Mouse (Mus musculus) embryo, embryonic 9.5 days (tissue): ENCODE results near the gene Cacna2d3.

Experiments
- DNase-seq: peaks from one replicate; pipeline ENCODE4 v3.0.0-alpha.2; 2017; ENCODE audit errors: extremely low spot score

Cacna2d3 gene

GRCm38 (mm10) chr14:29496552-29496951, 225.1 kb downstream of the Cacna2d3 start:
- no peak for DNase-seq

GRCm38 (mm10) chr14:29491786-29492185, 229.9 kb downstream of the Cacna2d3 start:
- DNase-seq = no peak

- no peak for DNase-seq
Observed at GRCm38 (mm10) chr14:29485416-29485815, 236.2 kb downstream of the Cacna2d3 start.

GRCm38 (mm10) chr14:29478403-29478983, 243.2 kb downstream of the Cacna2d3 start:
- DNase-seq = no peak

GRCm38 (mm10) chr14:29464277-29464676, 257.4 kb downstream of the Cacna2d3 start:
- DNase-seq = no peak

GRCm38 (mm10) chr14:29449203-29449602, 272.5 kb downstream of the Cacna2d3 start:
- no peak for DNase-seq

GRCm38 (mm10) chr14:29443091-29444026, 278.3 kb downstream of the Cacna2d3 start:
- peak; percentile 59 for DNase-seq

GRCm38 (mm10) chr14:29442476-29442875, 279.2 kb downstream of the Cacna2d3 start:
- DNase-seq = peak; percentile 19

- DNase-seq = no peak
Observed at GRCm38 (mm10) chr14:29438666-29439065, 283.0 kb downstream of the Cacna2d3 start.

- DNase-seq = no peak
Observed at GRCm38 (mm10) chr14:29438251-29438650, 283.4 kb downstream of the Cacna2d3 start.

- DNase-seq = no peak
Observed at GRCm38 (mm10) chr14:29435203-29435602, 286.5 kb downstream of the Cacna2d3 start.

GRCm38 (mm10) chr14:29433716-29434115, 287.9 kb downstream of the Cacna2d3 start:
- DNase-seq = no peak

- no peak for DNase-seq
Observed at GRCm38 (mm10) chr14:29433076-29433714, 288.5 kb downstream of the Cacna2d3 start.

GRCm38 (mm10) chr14:29429788-29430187, 291.9 kb downstream of the Cacna2d3 start:
- DNase-seq = no peak

GRCm38 (mm10) chr14:29425666-29426065, 296.0 kb downstream of the Cacna2d3 start:
- DNase-seq = no peak

GRCm38 (mm10) chr14:29425208-29425607, 296.5 kb downstream of the Cacna2d3 start:
- DNase-seq = no peak

GRCm38 (mm10) chr14:29405878-29406165, 315.8 kb downstream of the Cacna2d3 start:
- DNase-seq = no peak

GRCm38 (mm10) chr14:29405125-29405877, 316.4 kb downstream of the Cacna2d3 start:
- DNase-seq = no peak

- DNase-seq = no peak
Observed at GRCm38 (mm10) chr14:29403849-29404808, 317.5 kb downstream of the Cacna2d3 start.

GRCm38 (mm10) chr14:29402471-29402870, 319.2 kb downstream of the Cacna2d3 start:
- no peak for DNase-seq

- DNase-seq = peak; percentile 4
Observed at GRCm38 (mm10) chr14:29393786-29394185, 327.9 kb downstream of the Cacna2d3 start.
